ENCODE assay signal across 23 mouse cellular contexts in genomic region chr7:24291387-24292090, GRCm38 (mm10). TPM values are rescaled to one million over a fixed set of nuclear protein-coding genes. Genes with fewer than 3 reads are reported as not detected.
DNase-seq lines count a peak whose midpoint lies in the region; ATAC-seq and TF ChIP-seq lines count a peak whose summit lies in the region.
"Had no signal": no experiment of that assay in that cellular context is flagged by ENCODE, and none has a peak within 500 bp of the region (broad histone marks: within the 10 kb centered on the region; RNA-seq: fewer than 3 reads in every experiment).

No protein-coding gene starts in this region.

- DNase-seq in R1 (ENCODE audit: low read depth, low spot score) = peak; percentile 59
- DNase-seq in embryo, embryonic 11 days = no peak
- no peak for DNase-seq in retina, embryonic 14.5 days (ENCODE audit: low spot score)
- DNase-seq: adrenal gland, postnatal 10 days; adrenal gland, postnatal 36 days; cerebellum, postnatal 10 days; cerebellum, postnatal 36 days; gastrocnemius, postnatal 10 days; gastrocnemius, postnatal 36 days; kidney, adult 18-20 months had no signal

- no peak for TF ChIP-seq POLR2A in ES-Bruce4 (IDR thresholded peaks at IDR 0.05; ENCODE audit: insufficient read depth, low read length)

- no peaks in the 10 kb centered on the region for H3K4me1 ChIP-seq in intestine, postnatal 0 days (replicated peaks; ENCODE audit: control insufficient read depth, insufficient read depth, low read length)
- no peaks in the 10 kb centered on the region for H3K4me1 ChIP-seq in intestine, embryonic 16.5 days (ENCODE audit: control insufficient read depth, insufficient read depth, low read length)
- H3K4me1 ChIP-seq in ES-Bruce4 (ENCODE audit: control insufficient read depth, insufficient read depth, low read length) = peaks cover 2% of the 10 kb centered on the region
- H3K4me1 ChIP-seq: forebrain, embryonic 10.5 days; forebrain, embryonic 13.5 days; heart, embryonic 13.5 days; hindbrain, embryonic 12.5 days; hindbrain, embryonic 15.5 days had no signal

- no peak for TF ChIP-seq CTCF in intestine, postnatal 0 days (IDR thresholded peaks at IDR 0.05; ENCODE audit: low read depth)
- TF ChIP-seq CTCF in ES-Bruce4 (IDR thresholded peaks at IDR 0.05; ENCODE audit: low read depth, low read length) = no peak

- H3K27ac ChIP-seq in intestine, postnatal 0 days (ENCODE audit: low read depth, low read length) = peak overlapping the region; percentile 28; the same call in 1 of the 2 replicates
- H3K27ac ChIP-seq in intestine, embryonic 16.5 days (ENCODE audit: low read length) = no peak overlapping the region
- no peak overlapping the region for H3K27ac ChIP-seq in ES-Bruce4 (ENCODE audit: insufficient read depth, low read length)
- H3K27ac ChIP-seq: forebrain, embryonic 10.5 days; forebrain, embryonic 13.5 days; heart, embryonic 13.5 days; hindbrain, embryonic 12.5 days; hindbrain, embryonic 15.5 days had no signal

- TF ChIP-seq EP300 in ES-Bruce4 (IDR thresholded peaks at IDR 0.05; ENCODE audit: insufficient read depth, low read depth, low read length) = no peak

- H3K36me3 ChIP-seq in intestine, postnatal 0 days (ENCODE audit: control insufficient read depth, insufficient read depth) = peaks cover 46% of the 10 kb centered on the region
- H3K36me3 ChIP-seq in intestine, embryonic 16.5 days (ENCODE audit: control insufficient read depth, insufficient read depth, low read length) = peaks cover 22% of the 10 kb centered on the region
- H3K36me3 ChIP-seq in ES-Bruce4 (ENCODE audit: control insufficient read depth, insufficient read depth, low read length, poor library complexity, severe bottlenecking) = no peaks in the 10 kb centered on the region; the same call in 1 of the 2 replicates

- H3K27me3 ChIP-seq in intestine, postnatal 0 days (replicated peaks; ENCODE audit: control insufficient read depth, insufficient read depth, low read length) = no peaks in the 10 kb centered on the region
- H3K27me3 ChIP-seq in intestine, embryonic 16.5 days (replicated peaks; ENCODE audit: control insufficient read depth, insufficient read depth, low read length) = no peaks in the 10 kb centered on the region
- no peaks in the 10 kb centered on the region for H3K27me3 ChIP-seq in ES-Bruce4 (ENCODE audit: control insufficient read depth, insufficient read depth, low read length, poor library complexity, severe bottlenecking)
- H3K27me3 ChIP-seq: forebrain, embryonic 13.5 days; heart, embryonic 13.5 days; hindbrain, embryonic 12.5 days; hindbrain, embryonic 15.5 days had no signal

- 92% methylated on average over 27 of the region's 27 CpGs for WGBS in intestine, postnatal 0 days
- WGBS in intestine, embryonic 16.5 days = 88% methylated on average over 27 of the region's 27 CpGs

- H3K9me3 ChIP-seq in intestine, postnatal 0 days (ENCODE audit: control insufficient read depth) = no peaks in the 10 kb centered on the region
- H3K9me3 ChIP-seq in intestine, embryonic 16.5 days (ENCODE audit: control insufficient read depth, low read length) = no peaks in the 10 kb centered on the region
- H3K9me3 ChIP-seq in ES-Bruce4 (replicated peaks; ENCODE audit: control insufficient read depth, insufficient read depth, low read length, poor library complexity, severe bottlenecking) = no peaks in the 10 kb centered on the region
- H3K9me3 ChIP-seq: forebrain, embryonic 13.5 days; heart, embryonic 13.5 days; hindbrain, embryonic 12.5 days; hindbrain, embryonic 15.5 days had no signal

- no peak for ATAC-seq in intestine, postnatal 0 days
- ATAC-seq in intestine, embryonic 16.5 days = no peak
- ATAC-seq: CD4-positive, CD25-positive, alpha-beta regulatory T cell, adult 4 months; forebrain, embryonic 13.5 days; forebrain, embryonic 16.5 days had no signal

- H3K4me2 ChIP-seq in intestine, postnatal 0 days (replicated peaks; ENCODE audit: low read depth) = no peak overlapping the region
- no peak overlapping the region for H3K4me2 ChIP-seq in intestine, embryonic 16.5 days (ENCODE audit: low read depth, low read length)
- H3K4me2 ChIP-seq: forebrain, embryonic 13.5 days; heart, embryonic 13.5 days; hindbrain, embryonic 12.5 days; hindbrain, embryonic 15.5 days had no signal

- no peak overlapping the region for H3K4me3 ChIP-seq in intestine, postnatal 0 days (ENCODE audit: low read depth, low read length)
- H3K4me3 ChIP-seq in intestine, embryonic 16.5 days (ENCODE audit: low read length) = no peak overlapping the region
- peak overlapping the region; percentile 0; the same call in 1 of the 2 replicates for H3K4me3 ChIP-seq in ES-Bruce4 (ENCODE audit: low read depth, low read length)
- H3K4me3 ChIP-seq: forebrain, embryonic 10.5 days; forebrain, embryonic 13.5 days; heart, embryonic 13.5 days; hindbrain, embryonic 12.5 days; hindbrain, embryonic 15.5 days had no signal

- no peak overlapping the region for H3K9ac ChIP-seq in intestine, postnatal 0 days (ENCODE audit: low read depth, low read length)
- no peak overlapping the region for H3K9ac ChIP-seq in intestine, embryonic 16.5 days (ENCODE audit: low read depth, low read length)
- no peak overlapping the region for H3K9ac ChIP-seq in ES-Bruce4 (ENCODE audit: low read depth, poor library complexity, severe bottlenecking)
- H3K9ac ChIP-seq: forebrain, embryonic 13.5 days; heart, embryonic 13.5 days; hindbrain, embryonic 12.5 days; hindbrain, embryonic 15.5 days had no signal

RNA-seq across cellular contexts. Expression of gene Zfp61, which starts 9.5 kb away (rescaled TPM):
- polyA plus RNA-seq in intestine, postnatal 0 days (2015; fragmentation: Nextera tagmentation; extraction: Ambion mirVana) = 4.6 and 5.1 TPM in 2 replicates
- polyA plus RNA-seq in intestine, embryonic 16.5 days (2015; fragmentation: Nextera tagmentation; extraction: Ambion mirVana) = 18.7 and 21.7 TPM in 2 replicates
- polyA plus RNA-seq in ES-Bruce4 (2011; ENCODE audit: insufficient read depth, insufficient read length, low read depth, missing spikeins) = 5.6 and 9.0 TPM in 2 replicates

RNA-seq across cellular contexts. Expression of gene Zfp93, which starts 21.3 kb away (rescaled TPM):
- polyA plus RNA-seq in intestine, postnatal 0 days (2015; fragmentation: Nextera tagmentation; extraction: Ambion mirVana) = 2.2 and 3.2 TPM in 2 replicates
- 5.4 and 6.8 TPM in 2 replicates for polyA plus RNA-seq in intestine, embryonic 16.5 days (2015; fragmentation: Nextera tagmentation; extraction: Ambion mirVana)
- 8.5 and 14.3 TPM in 2 replicates for polyA plus RNA-seq in ES-Bruce4 (2011; ENCODE audit: insufficient read depth, insufficient read length, low read depth, missing spikeins)

RNA-seq across cellular contexts. Expression of gene Zfp94, which starts 24.9 kb away (rescaled TPM):
- polyA plus RNA-seq in intestine, postnatal 0 days (2015; fragmentation: Nextera tagmentation; extraction: Ambion mirVana) = 3.1 and 3.2 TPM in 2 replicates
- polyA plus RNA-seq in intestine, embryonic 16.5 days (2015; fragmentation: Nextera tagmentation; extraction: Ambion mirVana) = 6.0 and 7.3 TPM in 2 replicates
- polyA plus RNA-seq in ES-Bruce4 (2011; ENCODE audit: insufficient read depth, insufficient read length, low read depth, missing spikeins) = 4.7 and 5.3 TPM in 2 replicates

RNA-seq across cellular contexts. Expression of gene Zfp108, which starts 36.9 kb away (rescaled TPM):
- polyA plus RNA-seq in intestine, postnatal 0 days (2015; fragmentation: Nextera tagmentation; extraction: Ambion mirVana) = 0.86 and 0.98 TPM in 2 replicates
- 2.4 and 2.9 TPM in 2 replicates for polyA plus RNA-seq in intestine, embryonic 16.5 days (2015; fragmentation: Nextera tagmentation; extraction: Ambion mirVana)
- polyA plus RNA-seq in ES-Bruce4 (2011; ENCODE audit: insufficient read depth, insufficient read length, low read depth, missing spikeins) = 0.36 TPM in 1 of 2 replicates, not detected in the other

RNA-seq across cellular contexts. Expression of gene Tescl, which starts 42.2 kb away (rescaled TPM):
- 0.18 TPM in 1 of 2 replicates, not detected in the other for polyA plus RNA-seq in intestine, postnatal 0 days (2015; fragmentation: Nextera tagmentation; extraction: Ambion mirVana)
- polyA plus RNA-seq in intestine, embryonic 16.5 days (2015; fragmentation: Nextera tagmentation; extraction: Ambion mirVana) = not detected in 2 replicates
- polyA plus RNA-seq in ES-Bruce4 (2011; ENCODE audit: insufficient read depth, insufficient read length, low read depth, missing spikeins) = not detected in 2 replicates
- polyA plus RNA-seq: CD4-positive, CD25-positive, alpha-beta regulatory T cell, adult 4 months; embryonic facial prominence, embryonic 11.5 days; embryonic facial prominence, embryonic 14.5 days; forebrain, embryonic 13.5 days; forebrain, embryonic 16.5 days; heart, embryonic 13.5 days; hindbrain, embryonic 12.5 days; intestine, embryonic 14.5 days had no signal
